Mouse (Mus musculus) liver, embryonic 14.5 days (tissue): ENCODE data around the gene Ifngr2. TPM values are rescaled to one million over a fixed set of nuclear protein-coding genes. Genes with fewer than 3 reads are reported as not detected.

Experiments used
- ATAC-seq: fragments of 200-750 bp; cut with Nextera tagmentation; 2 replicates; pipeline ENCODE4 v1.8.0; 2017; ENCODE audit warnings: moderate number of reproducible peaks, mild to moderate bottlenecking, moderate library complexity; ENCODE audit not compliant: insufficient read depth
- DNase-seq, 3 experiments: peaks; one replicate each; pipeline ENCODE4 v3.0.0-alpha.2; 2012 to 2013; ENCODE audit warnings: low read depth in 3 of 3, low spot score in 3 of 3
- H3K27ac ChIP-seq: fragments of 300-500 bp; sonication (generic); 2 replicates; pipeline ENCODE4 v1.5.1; 2014; ENCODE audit warnings: moderate library complexity, mild to moderate bottlenecking, control low read depth, inconsistent platforms
- H3K27me3 ChIP-seq: fragments of 300-500 bp; sonication (generic); 2 replicates; pipeline ENCODE4 v1.6.1; 2014; ENCODE audit warnings: mild to moderate bottlenecking, low read length, moderate library complexity; ENCODE audit not compliant: control insufficient read depth, insufficient read depth
- H3K36me3 ChIP-seq: fragments of 300-500 bp; sonication (generic); replicated peaks from 2 replicates; pipeline ENCODE4 v1.6.1; 2014; ENCODE audit warnings: low read depth; ENCODE audit not compliant: control insufficient read depth, insufficient read depth
- H3K4me1 ChIP-seq, 2 experiments: fragments of 200-500 bp in 1 of 2; fragments of 300-500 bp in 1 of 2; sonication (generic) in 1 of 2; replicated peaks; 2 replicates each; pipeline ENCODE4 v1.6.1; 2012 to 2014; ENCODE audit warnings: antibody characterized with exemption in 1 of 2, inconsistent platforms in 1 of 2, low read length in 1 of 2; ENCODE audit not compliant: control insufficient read depth in 2 of 2, insufficient read depth in 2 of 2
- H3K4me2 ChIP-seq: fragments of 300-500 bp; sonication (generic); 2 replicates; pipeline ENCODE4 v1.6.1; 2014; ENCODE audit warnings: low read depth, mild to moderate bottlenecking, control low read depth, moderate library complexity
- H3K4me3 ChIP-seq, 2 experiments: fragments of 200-500 bp in 1 of 2; fragments of 300-500 bp in 1 of 2; sonication (generic) in 1 of 2; 2 replicates each; pipeline ENCODE4 v1.5.1; 2012 to 2014; ENCODE audit warnings: low read depth in 2 of 2, low read length in 2 of 2, mild to moderate bottlenecking in 2 of 2, control low read depth in 1 of 2, inconsistent platforms in 1 of 2, moderate library complexity in 1 of 2; ENCODE audit not compliant: insufficient read depth in 1 of 2
- H3K9ac ChIP-seq: fragments of 300-500 bp; sonication (generic); replicated peaks from 2 replicates; pipeline ENCODE4 v1.6.1; 2014; ENCODE audit warnings: mild to moderate bottlenecking, control low read depth, moderate library complexity
- H3K9me3 ChIP-seq: fragments of 300-500 bp; sonication (generic); 2 replicates; pipeline ENCODE4 v1.6.1; 2016; ENCODE audit warnings: low read length, mixed read lengths; ENCODE audit not compliant: control insufficient read depth
- CTCF ChIP-seq: IDR thresholded peaks from 2 replicates; pipeline ENCODE4 v1.5.1; 2016; ENCODE audit warnings: antibody characterized with exemption, low read depth, control low read depth
- EP300 ChIP-seq: IDR thresholded peaks from 2 replicates; pipeline ENCODE4 v1.6.1; 2016; ENCODE audit warnings: antibody characterized with exemption, low read depth
- WGBS: fragments of 180-500 bp; shearing (Covaris S2); extraction: QIAGEN DNeasy Blood & Tissue Kit; methylation state at CpG from one replicate; pipeline ENCODE4 v1.1.7; 2014; ENCODE audit not compliant: insufficient replicate concordance; 5-methylcytosine and 5-hydroxymethylcytosine counted together
- polyA plus RNA-seq, 2 experiments: library from polyadenylated mRNA; depleted of rRNA in 1 of 2; stranded (reverse) in 1 of 2; unstranded in 1 of 2; fragments of >200 nt; fragmentation: Nextera tagmentation in 1 of 2; extraction: Ambion mirVana in 1 of 2; gene quantifications; 2 replicates each; pipeline versions ENCODE4 v1.2.1 to v1.2.3; 2012 to 2014

Ifngr2 gene
- polyA plus RNA-seq (2012; rRNA removed) = 3.9 and 4.9 TPM in 2 replicates
- polyA plus RNA-seq (2014; fragmentation: Nextera tagmentation; extraction: Ambion mirVana) = 13.1 and 13.5 TPM in 2 replicates

DNA sequence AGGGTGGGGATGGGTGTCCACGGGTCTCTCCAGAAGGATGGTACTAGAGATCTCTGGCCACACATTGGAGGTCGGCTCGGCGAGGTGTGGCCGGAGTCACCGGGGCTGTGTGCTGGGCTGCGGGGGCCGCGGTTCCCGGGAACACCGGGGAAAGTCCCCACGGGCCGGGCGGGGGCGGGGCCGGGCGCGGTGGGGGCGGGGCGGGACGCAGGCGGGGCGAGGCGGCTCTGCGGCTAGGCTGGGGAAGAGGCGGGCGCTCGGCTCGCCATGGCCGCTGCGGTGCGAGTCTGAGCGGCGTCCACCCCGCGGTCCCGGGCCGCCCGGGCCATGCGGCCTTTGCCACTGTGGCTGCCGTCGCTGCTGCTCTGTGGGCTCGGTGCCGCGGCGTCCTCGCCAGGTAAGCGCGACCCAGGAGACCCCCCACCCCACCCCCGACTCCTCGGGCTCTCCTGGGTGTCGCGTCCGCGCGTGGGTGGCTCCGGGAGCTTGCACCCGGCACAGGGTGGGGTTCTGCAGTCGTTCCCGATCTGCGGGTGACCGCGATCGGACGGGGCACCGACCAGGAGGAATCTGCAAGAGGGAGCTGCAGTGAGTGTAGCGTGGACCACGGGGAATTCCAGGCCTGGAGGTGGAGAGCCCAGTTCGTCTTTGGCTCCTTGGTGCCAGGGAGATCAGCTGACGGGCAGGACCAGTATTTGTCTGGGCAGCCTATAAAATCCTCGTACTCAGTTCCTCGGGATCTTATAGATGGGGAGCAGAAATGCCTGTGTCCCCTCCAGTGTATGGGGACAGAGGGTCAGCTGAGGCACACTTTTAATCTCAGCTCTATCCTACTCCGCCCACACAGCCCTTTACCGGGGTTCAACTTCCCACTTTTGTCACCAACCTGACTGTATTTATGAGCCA, at the start of gene Ifngr2:
Gene Ifngr2, plus strand, starts transcription at position 237 of the 906 bp plus-strand sequence.
- TF ChIP-seq EP300 (no peak), CTCF (no peak)
- peak; percentile 78 for ATAC-seq

DNA sequence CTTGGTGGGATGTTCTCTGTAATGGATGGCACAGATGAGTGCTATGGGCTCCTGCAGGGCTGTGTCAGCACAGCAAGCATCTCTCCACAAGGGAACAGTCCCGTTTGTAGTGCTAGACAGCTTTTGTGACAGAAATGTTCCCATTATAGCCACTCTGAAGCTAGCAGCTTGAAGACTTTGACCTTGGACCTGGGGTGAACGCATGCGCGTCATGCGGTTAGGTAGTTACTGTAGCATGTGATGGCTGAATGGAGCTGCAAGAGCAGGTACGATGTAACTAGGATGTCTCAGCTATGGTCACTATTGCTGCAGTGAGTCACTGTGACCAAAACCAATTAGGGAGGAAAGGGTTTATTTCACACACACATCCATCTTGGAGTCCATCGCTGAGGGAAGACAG, 48.8 kb upstream of the Ifngr2 start:
- Histone ChIP-seq H3K27ac (no peak overlapping the region), H3K27me3 (no peaks in the 10 kb centered on the region), H3K9ac (no peak overlapping the region), H3K9me3 (no peaks in the 10 kb centered on the region), H3K4me3 (no peak overlapping the region), H3K4me2 (no peak overlapping the region), H3K4me1 (no peaks in the 10 kb centered on the region), H3K36me3 (peaks cover 49% of the 10 kb centered on the region)
- 86% methylated on average over 7 of the region's 7 CpGs for WGBS
- TF ChIP-seq EP300 (no peak), CTCF (no peak)
- no peak for ATAC-seq
- DNase-seq = no peak

More for the DNA sequence above, at the start of gene Ifngr2:
- Histone ChIP-seq H3K9me3 (no peaks in the 10 kb centered on the region), H3K4me2 (peak within 1 kb of the TSS; percentile 100), H3K4me3 (peak within 1 kb of the TSS; percentile 73 to 91), H3K27ac (peak within 1 kb of the TSS; percentile 92), H3K27me3 (no peaks in the 10 kb centered on the region), H3K36me3 (no peaks in the 10 kb centered on the region), H3K4me1 (peaks cover 59% of the 10 kb centered on the region in 2 experiments), H3K9ac (peak within 1 kb of the TSS; percentile 92)
- under 1% methylated on average over 64 of the region's 74 CpGs for WGBS
- DNase-seq = peak in 1 of 3 experiments; percentile 59

DNA sequence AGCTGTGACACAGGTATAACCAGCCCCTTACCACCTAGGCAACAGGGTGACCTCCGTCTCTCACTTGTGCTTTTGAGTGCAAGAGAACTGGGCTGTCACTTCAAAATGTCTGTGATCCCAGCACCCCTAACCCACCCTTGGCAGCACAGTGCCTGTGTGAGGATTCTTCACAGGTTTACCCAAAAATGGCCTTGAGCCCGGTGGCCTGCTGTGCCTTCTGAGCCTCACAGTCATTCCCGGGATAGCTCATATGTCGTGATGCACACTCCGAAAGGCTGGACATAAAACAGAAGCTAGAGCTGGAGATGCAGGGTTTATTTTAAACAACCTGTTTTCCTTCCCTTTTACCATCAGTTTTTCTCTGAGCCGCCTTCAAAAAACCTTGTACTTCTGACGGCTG, 42.2 kb upstream of the Ifngr2 start:
- no peaks in the 10 kb centered on the region for H3K9me3 ChIP-seq
- H3K27ac ChIP-seq = no peak overlapping the region
- no peaks in the 10 kb centered on the region for H3K27me3 ChIP-seq
- peaks cover 58% of the 10 kb centered on the region for H3K36me3 ChIP-seq
- WGBS = 85% methylated on average over 7 of the region's 7 CpGs
- H3K4me1 ChIP-seq = no peaks in the 10 kb centered on the region
- no peak overlapping the region for H3K4me3 ChIP-seq
- ATAC-seq = no peak
- no peak for DNase-seq
- H3K4me2 ChIP-seq = no peak overlapping the region
- TF ChIP-seq EP300 (no peak), CTCF (no peak)
- H3K9ac ChIP-seq = no peak overlapping the region

DNA sequence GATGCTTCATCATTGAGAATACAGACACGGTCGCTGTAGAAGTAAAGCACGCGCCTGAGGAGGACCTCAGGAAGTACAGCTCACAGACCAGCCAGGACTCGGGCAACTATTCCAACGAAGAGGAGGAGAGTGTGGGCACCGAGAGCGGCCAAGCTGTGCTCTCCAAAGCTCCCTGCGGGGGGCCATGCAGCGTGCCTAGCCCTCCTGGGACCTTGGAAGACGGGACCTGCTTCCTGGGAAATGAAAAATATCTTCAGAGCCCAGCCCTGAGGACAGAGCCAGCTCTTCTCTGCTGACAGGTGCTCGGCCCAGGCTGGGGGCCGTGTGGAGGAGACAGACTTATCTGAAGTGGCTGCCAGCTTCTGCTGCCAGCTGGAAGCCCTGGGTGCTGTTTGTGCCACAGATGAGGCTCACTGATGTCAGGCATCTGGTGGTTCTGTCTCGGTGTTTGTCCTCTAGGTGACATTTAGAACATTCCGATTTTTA, 41.7 kb upstream of the Ifngr2 start:
- TF ChIP-seq EP300 (no peak), CTCF (no peak)
- no peak overlapping the region for H3K4me2 ChIP-seq
- ATAC-seq (no peak), DNase-seq (no peak)
- peaks cover 55% of the 10 kb centered on the region for H3K36me3 ChIP-seq
- H3K4me3 ChIP-seq = no peak overlapping the region
- H3K27me3 ChIP-seq = no peaks in the 10 kb centered on the region
- no peak overlapping the region for H3K27ac ChIP-seq
- no peaks in the 10 kb centered on the region for H3K9me3 ChIP-seq
- H3K4me1 ChIP-seq = no peaks in the 10 kb centered on the region
- no peak overlapping the region for H3K9ac ChIP-seq
- WGBS = 86% methylated on average over 15 of the region's 15 CpGs

DNA sequence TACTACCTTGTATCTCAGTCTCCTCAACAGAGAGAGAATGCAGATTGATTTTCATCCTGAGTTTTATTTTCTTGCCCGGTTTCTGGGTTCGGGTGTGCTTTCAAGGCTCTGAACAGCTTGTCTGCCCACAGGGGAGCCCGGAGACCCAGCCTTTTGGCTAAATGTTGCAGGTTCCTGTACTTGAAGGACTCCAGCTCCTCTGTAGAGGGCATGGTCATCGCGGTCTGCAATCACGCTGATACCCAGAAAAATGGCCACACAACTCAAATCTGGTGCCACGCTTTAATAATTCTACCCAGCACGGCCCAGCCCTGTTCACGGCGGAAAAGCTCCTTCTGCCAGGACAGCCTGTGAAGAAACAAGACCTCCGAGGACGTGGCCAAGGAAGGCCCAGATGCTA, 40.5 kb upstream of the Ifngr2 start:
- peaks cover 46% of the 10 kb centered on the region for H3K36me3 ChIP-seq
- no peaks in the 10 kb centered on the region for H3K9me3 ChIP-seq
- no peak overlapping the region for H3K27ac ChIP-seq
- no peak overlapping the region for H3K9ac ChIP-seq
- ATAC-seq (no peak), DNase-seq (no peak)
- no peak overlapping the region for H3K4me2 ChIP-seq
- H3K4me1 ChIP-seq = no peaks in the 10 kb centered on the region
- TF ChIP-seq CTCF = no peak
- no peak for TF ChIP-seq EP300
- H3K27me3 ChIP-seq = no peaks in the 10 kb centered on the region
- 90% methylated on average over 12 of the region's 12 CpGs for WGBS
- H3K4me3 ChIP-seq = no peak overlapping the region
